Mouse (Mus musculus) cerebellum, adult 2 months (tissue): ENCODE measurements around the gene Med20. TPM values are rescaled to one million over a fixed set of nuclear protein-coding genes. Genes with fewer than 3 reads are reported as not detected.
"Not testable (repeated sequence)": the region's sequence is repeated elsewhere in the genome, so short reads cannot be mapped to it uniquely, and the experiment has no call there.

Experiments used
- DNase-seq, 2 experiments: peaks; one replicate each; pipeline ENCODE4 v3.0.0; 2021
- H3K27ac ChIP-seq: fragments of 200-500 bp; 2 replicates; pipeline ENCODE4 v1.5.1; 2012; ENCODE audit warnings: low read length, control low read depth, inconsistent platforms; ENCODE audit not compliant: insufficient read depth
- H3K27me3 ChIP-seq: fragments of 200-500 bp; 2 replicates; pipeline ENCODE4 v1.6.1; 2012; ENCODE audit warnings: inconsistent platforms, mild to moderate bottlenecking, low read length, moderate library complexity; ENCODE audit not compliant: control insufficient read depth, insufficient read depth
- H3K4me1 ChIP-seq: fragments of 200-500 bp; 2 replicates; pipeline ENCODE4 v1.6.1; 2011; ENCODE audit warnings: low read length; ENCODE audit not compliant: control insufficient read depth, insufficient read depth
- H3K4me3 ChIP-seq: fragments of 200-500 bp; replicated peaks from 2 replicates; pipeline ENCODE3; 2011; ENCODE audit warnings: mild to moderate bottlenecking, low read depth, low read length, control low read depth; ENCODE audit not compliant: insufficient read depth
- CTCF ChIP-seq: fragments of 200-500 bp; IDR thresholded peaks from 2 replicates; pipeline ENCODE4 v1.5.1; 2011; ENCODE audit warnings: low read depth, mild to moderate bottlenecking, control low read depth, low read length, moderate library complexity, borderline replicate concordance; ENCODE audit not compliant: insufficient read depth
- POLR2A ChIP-seq: fragments of 200-500 bp; IDR thresholded peaks from 2 replicates; pipeline ENCODE4 v1.6.1; 2011; ENCODE audit warnings: low read length, control low read depth, borderline replicate concordance; ENCODE audit not compliant: insufficient read depth
- WGBS: fragments of 180-500 bp; shearing (Covaris S2); methylation state at CpG from one replicate; pipeline ENCODE4 v1.1.7; 2018; 5-methylcytosine and 5-hydroxymethylcytosine counted together
- polyA plus RNA-seq: library from polyadenylated mRNA; depleted of rRNA; stranded (reverse); fragments of >200 nt; gene quantifications from 2 replicates; pipeline ENCODE4 v1.2.3, GENCODE M21; 2012

The Med20 gene
- polyA plus RNA-seq, 1 experiment: 43.7 TPM

DNA sequence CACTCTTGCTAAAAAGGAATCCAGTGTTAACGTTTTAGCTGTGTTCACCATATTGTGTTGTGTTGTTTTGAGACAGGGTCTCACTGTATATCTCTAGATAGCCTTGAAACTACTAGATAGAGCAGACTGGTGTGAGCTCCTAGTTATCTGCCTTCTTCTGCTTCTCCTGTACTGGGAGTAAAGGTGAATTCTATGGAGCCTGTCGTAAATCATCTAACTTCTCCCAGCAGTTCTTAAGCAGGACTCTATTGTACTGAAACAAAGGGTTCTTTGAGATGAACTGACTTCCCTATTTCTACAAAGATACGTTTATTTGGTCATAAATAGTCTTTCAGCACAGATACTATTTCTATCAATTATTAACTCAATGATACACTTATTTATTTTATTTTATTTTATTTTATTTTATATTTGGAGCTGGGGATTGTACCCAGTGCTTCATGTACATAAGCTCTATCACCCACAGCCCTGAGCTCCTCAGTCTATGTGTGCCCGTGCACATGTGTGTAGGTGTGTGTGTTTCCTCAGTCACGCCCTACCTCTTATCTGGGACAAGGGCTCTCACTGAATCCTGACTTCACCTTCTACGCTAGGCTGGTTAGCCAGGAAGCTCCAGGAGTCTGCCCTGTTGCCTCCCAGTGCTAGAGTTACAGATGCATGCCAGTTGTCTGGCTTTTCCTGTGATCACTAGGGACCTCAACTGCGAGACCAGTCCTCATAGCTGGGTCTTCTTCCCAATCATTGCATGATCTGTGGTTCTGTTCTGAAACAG lies 22.8 kb downstream of the Med20 start:
- Histone ChIP-seq H3K4me1 (no peaks in the 10 kb centered on the region), H3K27ac (no peak overlapping the region), H3K27me3 (no peaks in the 10 kb centered on the region), H3K4me3 (no peak overlapping the region)
- DNase-seq: no peak
- no peak for TF ChIP-seq POLR2A
- no peak for TF ChIP-seq CTCF
- 74% methylated on average over 7 of the region's 7 CpGs for WGBS

GRCm38 (mm10) chr17:47642992-47643391 lies 31.6 kb downstream of the Med20 start:
- no peak overlapping the region for H3K4me3 ChIP-seq
- no peaks in the 10 kb centered on the region for H3K4me1 ChIP-seq
- no peak for TF ChIP-seq POLR2A
- TF ChIP-seq CTCF: no peak
- no peaks in the 10 kb centered on the region for H3K27me3 ChIP-seq
- no peak for DNase-seq
- 88% methylated on average over 2 of the region's 2 CpGs for WGBS
- no peak overlapping the region for H3K27ac ChIP-seq

DNA sequence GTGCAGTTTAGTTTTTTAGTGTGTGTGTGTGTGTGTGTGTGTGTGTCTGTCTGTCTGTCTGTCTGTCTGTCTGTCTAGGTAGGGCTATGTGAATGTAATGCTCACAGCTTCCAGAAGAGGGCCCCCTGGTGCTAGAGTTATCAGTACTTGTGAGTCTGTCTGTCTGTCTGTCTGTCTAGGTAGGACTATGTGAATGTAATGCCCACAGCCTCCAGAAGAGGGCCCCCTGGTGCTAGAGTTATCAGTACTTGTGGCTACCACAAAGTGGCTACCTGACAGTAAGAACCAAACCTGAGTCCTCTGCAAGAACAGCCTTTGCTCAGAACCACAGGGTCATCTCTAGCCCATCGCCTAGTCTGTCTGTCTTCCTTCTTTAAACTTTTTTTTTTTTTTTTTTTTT lies 35.3 kb downstream of the Med20 start:
- TF ChIP-seq CTCF (peak; percentile 34; the same call in 1 of the 2 replicates), POLR2A (no peak)
- DNase-seq: peak; percentile 20 to 26
- H3K27ac ChIP-seq: no peak overlapping the region
- no peaks in the 10 kb centered on the region for H3K4me1 ChIP-seq
- H3K4me3 ChIP-seq: no peak overlapping the region
- 67% methylated on average over 1 of the region's 1 CpGs for WGBS
- H3K27me3 ChIP-seq: no peaks in the 10 kb centered on the region

GRCm38 (mm10) chr17:47648966-47649365 lies 37.6 kb downstream of the Med20 start:
- no peaks in the 10 kb centered on the region for H3K4me1 ChIP-seq
- DNase-seq: no peak
- no peaks in the 10 kb centered on the region for H3K27me3 ChIP-seq
- no peak for TF ChIP-seq POLR2A
- TF ChIP-seq CTCF: no peak
- H3K27ac ChIP-seq: no peak overlapping the region
- no peak overlapping the region for H3K4me3 ChIP-seq
- 68% methylated on average over 4 of the region's 4 CpGs for WGBS

DNA sequence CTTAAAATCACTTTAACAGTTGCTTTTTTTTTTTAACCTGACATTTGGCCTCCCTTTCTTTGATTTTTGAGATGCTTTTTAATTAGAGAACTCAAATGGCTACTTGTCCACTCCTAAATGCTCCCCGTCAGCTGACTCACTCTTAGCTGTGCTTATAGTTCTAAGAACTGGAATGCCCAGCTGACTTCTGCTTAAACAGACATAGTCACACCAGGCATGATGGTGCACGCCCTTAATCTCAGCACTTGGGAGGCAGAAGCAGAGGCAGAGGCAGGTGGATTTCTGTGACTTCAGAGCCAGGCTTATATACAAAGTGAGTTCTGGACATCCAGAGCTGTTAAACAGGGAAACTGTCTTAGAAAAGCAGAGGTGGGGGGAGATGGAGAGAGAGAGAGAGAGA lies 40.6 kb downstream of the Med20 start:
- H3K4me3 ChIP-seq: no peak overlapping the region
- no peaks in the 10 kb centered on the region for H3K4me1 ChIP-seq
- no peak overlapping the region for H3K27ac ChIP-seq
- no peaks in the 10 kb centered on the region for H3K27me3 ChIP-seq
- WGBS: 87% methylated on average over 2 of the region's 2 CpGs
- TF ChIP-seq POLR2A (no peak), CTCF (no peak)
- no peak for DNase-seq

DNA sequence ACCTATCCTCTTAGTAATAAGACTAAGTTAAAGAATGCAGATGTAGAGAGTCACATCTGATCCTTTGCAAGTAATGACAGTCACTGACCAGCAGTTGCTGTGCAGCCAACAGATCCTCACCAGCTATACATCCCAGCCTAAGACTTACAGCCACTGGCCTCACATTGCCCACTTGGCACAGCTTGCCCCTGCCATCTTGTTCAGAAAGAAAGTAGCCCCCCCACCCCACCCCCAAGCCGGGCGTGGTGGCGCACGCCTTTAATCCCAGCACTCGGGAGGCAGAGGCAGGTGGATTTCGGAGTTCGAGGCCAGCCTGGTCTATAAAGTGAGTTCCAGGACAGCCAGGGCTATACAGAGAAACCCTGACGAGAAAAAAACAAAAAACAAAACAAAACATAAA lies 43.0 kb downstream of the Med20 start:
- not testable (repeated sequence) for DNase-seq, H3K4me1 ChIP-seq, H3K27ac ChIP-seq, H3K27me3 ChIP-seq, H3K4me3 ChIP-seq
- 92% methylated on average over 8 of the region's 8 CpGs for WGBS

DNA sequence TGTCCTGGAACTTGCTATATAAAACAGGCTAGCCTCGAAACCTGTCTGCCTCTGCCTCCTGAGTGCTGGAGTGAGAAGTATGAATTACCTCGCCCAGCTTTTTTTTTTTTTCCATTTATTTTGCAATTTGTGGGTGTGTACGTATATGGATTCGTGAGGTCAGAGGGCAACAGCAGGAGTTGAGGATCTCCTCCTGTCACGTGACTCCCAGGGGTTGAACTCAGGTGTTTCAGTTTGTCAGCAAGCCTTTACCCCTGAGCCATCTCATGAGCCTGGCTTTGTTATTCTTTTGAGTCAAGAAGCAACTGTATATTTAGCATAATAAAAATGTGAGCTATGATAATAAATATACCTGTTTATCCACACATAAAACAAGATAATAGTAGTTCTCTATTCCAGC lies 44.3 kb downstream of the Med20 start:
- no peak for TF ChIP-seq CTCF
- TF ChIP-seq POLR2A: no peak
- H3K4me3 ChIP-seq: no peak overlapping the region
- DNase-seq: no peak
- H3K27me3 ChIP-seq: no peaks in the 10 kb centered on the region
- H3K4me1 ChIP-seq: no peaks in the 10 kb centered on the region
- H3K27ac ChIP-seq: no peak overlapping the region
- WGBS: 81% methylated on average over 5 of the region's 5 CpGs

DNA sequence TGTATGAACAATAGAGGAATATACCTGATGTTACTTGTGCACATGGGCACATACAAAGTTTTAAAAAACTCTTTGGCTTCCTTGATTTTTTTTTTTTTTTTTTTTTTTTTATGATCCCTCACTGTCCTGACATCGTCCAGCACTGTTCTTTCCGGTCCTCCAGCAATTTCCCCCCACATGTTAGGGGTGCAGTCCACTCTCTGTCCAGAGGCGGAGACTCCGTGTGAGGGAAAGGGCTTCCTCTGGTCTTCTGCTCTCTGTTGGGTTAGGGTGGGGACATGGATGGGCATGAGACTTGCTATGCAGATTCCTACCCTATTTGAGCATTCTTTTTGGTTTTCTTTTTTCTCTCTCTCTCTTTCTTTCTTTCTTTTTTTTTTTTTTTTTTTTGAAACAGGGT lies 46.5 kb downstream of the Med20 start:
- 83% methylated on average over 4 of the region's 4 CpGs for WGBS
- no peak for TF ChIP-seq POLR2A
- TF ChIP-seq CTCF: no peak
- no peak for DNase-seq

DNA sequence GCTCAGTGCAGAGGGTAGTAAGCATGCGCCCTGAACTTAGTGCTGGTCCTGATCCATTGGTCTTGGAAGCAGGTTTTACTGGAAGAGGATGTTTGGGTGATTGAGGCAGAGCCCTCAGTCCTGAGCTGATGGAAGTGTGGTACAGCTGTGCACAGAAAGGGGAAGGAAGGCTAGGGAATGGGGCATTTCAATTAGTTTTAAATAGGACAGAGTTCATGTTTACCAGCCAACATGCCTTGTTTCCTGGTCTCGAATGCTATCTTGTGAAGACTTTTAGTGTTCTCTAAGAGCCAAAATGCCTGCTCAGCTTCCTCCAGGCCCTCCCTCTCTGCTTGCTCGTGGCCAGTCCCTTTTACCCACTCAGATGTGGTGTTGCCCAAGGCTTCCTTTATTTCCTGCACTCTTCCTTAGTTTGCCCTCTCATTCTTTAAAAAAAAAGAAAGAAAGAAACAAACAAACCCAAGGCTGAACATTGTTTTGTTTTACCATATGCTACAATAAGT lies 47.4 kb downstream of the Med20 start:
- 90% methylated on average over 3 of the region's 3 CpGs for WGBS
- H3K4me3 ChIP-seq: no peak overlapping the region
- no peaks in the 10 kb centered on the region for H3K27me3 ChIP-seq
- no peaks in the 10 kb centered on the region for H3K4me1 ChIP-seq
- TF ChIP-seq POLR2A: no peak
- no peak for TF ChIP-seq CTCF
- DNase-seq: no peak
- no peak overlapping the region for H3K27ac ChIP-seq

More for the DNA sequence above, 46.5 kb downstream of the Med20 start:
- Histone ChIP-seq H3K4me1 (no peaks in the 10 kb centered on the region), H3K27ac (no peak overlapping the region), H3K27me3 (no peaks in the 10 kb centered on the region), H3K4me3 (no peak overlapping the region)
